Mouse (Mus musculus) MEL (cell line): ENCODE measurements at regions not wholly inside any gene's neighbourhood (a gene's known extent, or its start where the extent isn't known, plus 50 kb on each side); places are given as distances from the start of the nearest gene placed in this dataset.

Source experiments
- DNase-seq: peaks from one replicate; pipeline ENCODE4 v3.0.0; 2011; ENCODE audit warnings: low read depth, low spot score
- H3K27ac ChIP-seq: 2 replicates; pipeline ENCODE4 v1.5.1; 2012; ENCODE audit warnings: low read depth, mild to moderate bottlenecking, control low read depth, low read length, moderate library complexity; ENCODE audit not compliant: control insufficient read depth
- H3K27me3 ChIP-seq, 2 experiments: fragments of 150-350 bp in 1 of 2; sonication (generic) in 1 of 2; 2 replicates each; pipeline ENCODE4 v1.6.1; 2012; ENCODE audit warnings: low read length in 2 of 2, mild to moderate bottlenecking in 2 of 2, improper control_type of control experiment in 1 of 2, moderate library complexity in 1 of 2; ENCODE audit not compliant: insufficient read depth in 2 of 2, control insufficient read depth in 1 of 2
- H3K36me3 ChIP-seq, 2 experiments: 2 replicates each; pipeline ENCODE4 v1.6.1; 2012 to 2014; ENCODE audit warnings: low read length in 2 of 2, improper control_type of control experiment in 1 of 2, inconsistent platforms in 1 of 2, mild to moderate bottlenecking in 1 of 2; ENCODE audit not compliant: insufficient read depth in 2 of 2, control insufficient read depth in 1 of 2
- H3K4me1 ChIP-seq, 2 experiments: fragments of 150-350 bp in 1 of 2; sonication (generic) in 1 of 2; 2 replicates each; pipeline ENCODE4 v1.6.1; 2012; ENCODE audit warnings: low read length in 2 of 2, improper control_type of control experiment in 1 of 2, mild to moderate bottlenecking in 1 of 2; ENCODE audit not compliant: insufficient read depth in 2 of 2, control insufficient read depth in 1 of 2
- H3K4me3 ChIP-seq, 2 experiments: fragments of 150-350 bp in 1 of 2; sonication (generic) in 1 of 2; 2 replicates each; pipeline ENCODE4 v1.5.1; 2012; ENCODE audit warnings: low read depth in 2 of 2, low read length in 2 of 2, mild to moderate bottlenecking in 2 of 2, moderate library complexity in 2 of 2, control low read depth in 1 of 2, improper control_type of control experiment in 1 of 2; ENCODE audit not compliant: control insufficient read depth in 1 of 2, insufficient read depth in 1 of 2
- H3K79me2 ChIP-seq: 2 replicates; pipeline ENCODE4 v1.6.1; 2012; ENCODE audit warnings: mild to moderate bottlenecking, low read length, moderate library complexity; ENCODE audit not compliant: control insufficient read depth, poor library complexity, insufficient read depth
- H3K9ac ChIP-seq: 2 replicates; pipeline ENCODE4 v1.6.1; 2012; ENCODE audit warnings: low read depth, mild to moderate bottlenecking, control low read depth, low read length, moderate library complexity; ENCODE audit not compliant: control insufficient read depth, poor library complexity, severe bottlenecking
- H3K9me3 ChIP-seq: fragments of 150-350 bp; sonication (generic); replicated peaks from 2 replicates; pipeline ENCODE4 v1.6.1; 2012; ENCODE audit warnings: mild to moderate bottlenecking, low read length, improper control_type of control experiment, moderate library complexity; ENCODE audit not compliant: insufficient read depth
- BHLHE40 ChIP-seq: IDR thresholded peaks from 2 replicates; pipeline ENCODE4 v1.6.1; 2012; ENCODE audit warnings: low read depth, mild to moderate bottlenecking, inconsistent platforms, low read length, improper control_type of control experiment, borderline replicate concordance
- CTCF ChIP-seq, 3 experiments: IDR thresholded peaks in 2 of 3; conservative IDR thresholded peaks in 1 of 3; 2 replicates each; pipeline ENCODE4 v1.5.1; 2011 to 2012; ENCODE audit warnings: low read length in 3 of 3, low read depth in 2 of 3, mild to moderate bottlenecking in 2 of 3, improper control_type of control experiment in 1 of 3, inconsistent platforms in 1 of 3, mixed read lengths in 1 of 3, moderate library complexity in 1 of 3; ENCODE audit not compliant: control insufficient read depth in 1 of 3, insufficient read depth in 1 of 3, poor library complexity in 1 of 3, severe bottlenecking in 1 of 3
- E2F4 ChIP-seq: IDR thresholded peaks from 2 replicates; pipeline ENCODE4 v1.6.1; 2011; ENCODE audit warnings: low read depth, low read length, improper control_type of control experiment, borderline replicate concordance
- ELF1 ChIP-seq: IDR thresholded peaks from 2 replicates; pipeline ENCODE4 v1.6.1; 2014; ENCODE audit warnings: low read depth, mild to moderate bottlenecking, inconsistent platforms, low read length, improper control_type of control experiment, moderate library complexity
- ETS1 ChIP-seq: IDR thresholded peaks from 2 replicates; pipeline ENCODE4 v1.6.1; 2012; ENCODE audit warnings: low read depth, mild to moderate bottlenecking, inconsistent platforms, low read length, improper control_type of control experiment, moderate library complexity
- GABPA ChIP-seq: IDR thresholded peaks from 2 replicates; pipeline ENCODE4 v1.6.1; 2012; ENCODE audit warnings: low read depth, mild to moderate bottlenecking, inconsistent platforms, low read length, improper control_type of control experiment, moderate library complexity
- HCFC1 ChIP-seq: IDR thresholded peaks from 2 replicates; pipeline ENCODE4 v1.6.1; 2012; ENCODE audit warnings: low read depth, mild to moderate bottlenecking, inconsistent platforms, low read length, improper control_type of control experiment, moderate library complexity
- JUND ChIP-seq: IDR thresholded peaks from 2 replicates; pipeline ENCODE4 v1.6.1; 2011; ENCODE audit warnings: low read depth, mild to moderate bottlenecking, improper control_type of control experiment, low read length
- KAT2A ChIP-seq: conservative IDR thresholded peaks from 2 replicates; pipeline ENCODE4 v1.6.1; 2012; ENCODE audit warnings: low read depth, low read length, improper control_type of control experiment, inconsistent platforms
- MAX ChIP-seq: IDR thresholded peaks from 2 replicates; pipeline ENCODE4 v1.6.1; 2011; ENCODE audit warnings: low read length, improper control_type of control experiment
- MXI1 ChIP-seq: IDR thresholded peaks from 2 replicates; pipeline ENCODE4 v1.6.1; 2011; ENCODE audit warnings: mild to moderate bottlenecking, low read depth, low read length, improper control_type of control experiment
- POLR2A ChIP-seq, 2 experiments: IDR thresholded peaks; 2 replicates each; pipeline ENCODE4 v1.6.1; 2011 to 2012; ENCODE audit warnings: low read length in 2 of 2, mild to moderate bottlenecking in 2 of 2, control low read depth in 1 of 2, improper control_type of control experiment in 1 of 2, low read depth in 1 of 2, moderate library complexity in 1 of 2; ENCODE audit not compliant: control insufficient read depth in 1 of 2, insufficient read depth in 1 of 2, poor library complexity in 1 of 2
- POLR2AphosphoS2 ChIP-seq: IDR thresholded peaks from 2 replicates; pipeline ENCODE4 v1.6.1; 2011; ENCODE audit warnings: low read length, improper control_type of control experiment
- POLR2AphosphoS5 ChIP-seq: IDR thresholded peaks from 2 replicates; pipeline ENCODE4 v1.6.1; 2012; ENCODE audit warnings: low read depth, borderline replicate concordance, mild to moderate bottlenecking, inconsistent platforms, low read length, moderate library complexity, mixed read lengths
- RAD21 ChIP-seq: IDR thresholded peaks from 2 replicates; pipeline ENCODE4 v1.6.1; 2011; ENCODE audit warnings: mild to moderate bottlenecking, low read depth, low read length, improper control_type of control experiment
- RCOR1 ChIP-seq: IDR thresholded peaks from 2 replicates; pipeline ENCODE4 v1.6.1; 2012; ENCODE audit warnings: low read depth, mild to moderate bottlenecking, inconsistent platforms, low read length, improper control_type of control experiment
- SMC3 ChIP-seq: IDR thresholded peaks from 2 replicates; pipeline ENCODE4 v1.6.1; 2011; ENCODE audit warnings: low read depth, low read length, improper control_type of control experiment
- TAL1 ChIP-seq: IDR thresholded peaks from 2 replicates; pipeline ENCODE4 v1.6.1; 2012; ENCODE audit warnings: mild to moderate bottlenecking, inconsistent platforms, low read length, moderate library complexity, mixed read lengths
- TBP ChIP-seq: IDR thresholded peaks from 2 replicates; pipeline ENCODE4 v1.8.0; 2011; ENCODE audit warnings: low read depth, low read length, improper control_type of control experiment
- UBTF ChIP-seq: IDR thresholded peaks from 2 replicates; pipeline ENCODE4 v1.6.1; 2012; ENCODE audit warnings: low read depth, mild to moderate bottlenecking, inconsistent platforms, low read length, improper control_type of control experiment, moderate library complexity, borderline replicate concordance; ENCODE audit not compliant: insufficient read depth
- USF1 ChIP-seq: IDR thresholded peaks from 2 replicates; pipeline ENCODE4 v1.6.1; 2014; ENCODE audit warnings: low read depth, mild to moderate bottlenecking, inconsistent platforms, low read length, improper control_type of control experiment, moderate library complexity
- USF2 ChIP-seq, 2 experiments: IDR thresholded peaks; 2 replicates each; pipeline ENCODE4 v1.6.1; 2011 to 2012; ENCODE audit warnings: improper control_type of control experiment in 2 of 2, low read length in 2 of 2, borderline replicate concordance in 1 of 2, inconsistent platforms in 1 of 2, low read depth in 1 of 2, mild to moderate bottlenecking in 1 of 2; ENCODE audit not compliant: insufficient read depth in 1 of 2
- ZMIZ1 ChIP-seq: IDR thresholded peaks from 2 replicates; pipeline ENCODE4 v1.6.1; 2012; ENCODE audit warnings: low read depth, mild to moderate bottlenecking, inconsistent platforms, low read length, improper control_type of control experiment, moderate library complexity

DNA sequence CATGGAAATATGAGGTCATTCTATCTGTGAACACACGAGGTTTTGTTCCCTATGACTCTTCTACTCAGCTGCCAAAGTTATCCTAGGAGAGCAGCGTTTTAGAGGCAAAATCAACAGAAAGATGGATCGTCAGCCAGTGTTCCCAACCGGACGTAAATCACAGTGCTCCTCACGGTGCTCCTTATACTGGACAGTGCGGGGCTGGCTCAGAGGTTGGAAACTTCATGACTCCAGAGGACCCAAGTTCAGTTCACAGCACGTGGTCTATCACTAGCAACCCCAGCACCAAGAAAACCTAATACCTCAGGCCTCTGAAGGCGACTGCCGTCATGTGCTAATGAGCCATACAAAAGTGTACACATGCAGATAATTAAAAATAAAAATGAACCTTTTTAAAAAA is 351.2 kb upstream of the Atp11b start:
- H3K27me3 ChIP-seq = no peaks in the 10 kb centered on the region
- no peaks in the 10 kb centered on the region for H3K4me1 ChIP-seq
- H3K4me3 ChIP-seq = no peak overlapping the region
- no peaks in the 10 kb centered on the region for H3K79me2 ChIP-seq
- no peak for DNase-seq
- no peak overlapping the region for H3K27ac ChIP-seq
- no peak for TF ChIP-seq CTCF (IDR thresholded peaks at IDR 0.05 in 2 of 3, conservative IDR thresholded peaks at IDR 0.05 in 1 of 3; ENCODE audit: control insufficient read depth in 1 of 3, insufficient read depth in 1 of 3, low read depth in 2 of 3, low read length in 3 of 3, poor library complexity in 1 of 3, severe bottlenecking in 1 of 3)
- TF ChIP-seq MAX = no peak
- H3K36me3 ChIP-seq = no peaks in the 10 kb centered on the region
- H3K9ac ChIP-seq = no peak overlapping the region
- H3K9me3 ChIP-seq = no peaks in the 10 kb centered on the region

GRCm38 (mm10) chr3:35403952-35404351 is 350.0 kb upstream of the Atp11b start:
- no peaks in the 10 kb centered on the region for H3K27me3 ChIP-seq
- TF ChIP-seq USF1 (no peak), USF2 (IDR thresholded peaks at IDR 0.05; ENCODE audit: borderline replicate concordance in 1 of 2, insufficient read depth in 1 of 2, low read depth in 1 of 2, low read length in 2 of 2) (no peak), BHLHE40 (no peak), KAT2A (no peak), TAL1 (no peak), RAD21 (no peak), SMC3 (no peak), ZMIZ1 (no peak), CTCF (IDR thresholded peaks at IDR 0.05 in 2 of 3, conservative IDR thresholded peaks at IDR 0.05 in 1 of 3; ENCODE audit: control insufficient read depth in 1 of 3, insufficient read depth in 1 of 3, low read depth in 2 of 3, low read length in 3 of 3, poor library complexity in 1 of 3, severe bottlenecking in 1 of 3) (no peak), ELF1 (no peak)
- no peaks in the 10 kb centered on the region for H3K4me1 ChIP-seq
- H3K27ac ChIP-seq = no peak overlapping the region
- no peak for DNase-seq
- no peaks in the 10 kb centered on the region for H3K79me2 ChIP-seq
- no peak overlapping the region for H3K4me3 ChIP-seq
- no peaks in the 10 kb centered on the region for H3K9me3 ChIP-seq
- H3K9ac ChIP-seq = no peak overlapping the region
- no peaks in the 10 kb centered on the region for H3K36me3 ChIP-seq

- H3K27me3 ChIP-seq = no peaks in the 10 kb centered on the region
- no peak overlapping the region for H3K9ac ChIP-seq
- H3K4me3 ChIP-seq = no peak overlapping the region
- no peak overlapping the region for H3K27ac ChIP-seq
- no peaks in the 10 kb centered on the region for H3K4me1 ChIP-seq
- H3K9me3 ChIP-seq = no peaks in the 10 kb centered on the region
- DNase-seq = no peak
- H3K79me2 ChIP-seq = no peaks in the 10 kb centered on the region
- no peaks in the 10 kb centered on the region for H3K36me3 ChIP-seq
- TF ChIP-seq HCFC1 = no peak
- no peak for TF ChIP-seq SMC3
- TF ChIP-seq ETS1 = no peak
- no peak for TF ChIP-seq POLR2AphosphoS2
- TF ChIP-seq MXI1 = no peak
- no peak for TF ChIP-seq USF2 (IDR thresholded peaks at IDR 0.05; ENCODE audit: borderline replicate concordance in 1 of 2, insufficient read depth in 1 of 2, low read depth in 1 of 2, low read length in 2 of 2)
- TF ChIP-seq GABPA = no peak
- no peak for TF ChIP-seq RCOR1
- TF ChIP-seq POLR2A (IDR thresholded peaks at IDR 0.05; ENCODE audit: control insufficient read depth in 1 of 2, insufficient read depth in 1 of 2, low read depth in 1 of 2, low read length in 2 of 2, poor library complexity in 1 of 2) = no peak
- no peak for TF ChIP-seq TBP
- no peak for TF ChIP-seq RAD21
- no peak for TF ChIP-seq E2F4
- TF ChIP-seq ELF1 = no peak
- no peak for TF ChIP-seq KAT2A
- no peak for TF ChIP-seq JUND
- no peak for TF ChIP-seq POLR2AphosphoS5
- no peak for TF ChIP-seq UBTF
- TF ChIP-seq TAL1 = no peak
These were observed 349.2 kb upstream of the Atp11b start for GRCm38 (mm10) chr3:35404492-35405390.
